Mouse (Mus musculus): ENCODE data around the gene Ddx59. TPM values are rescaled to one million over a fixed set of nuclear protein-coding genes. Genes with fewer than 3 reads are reported as not detected.

Gene Ddx59
- total RNA-seq, 2 experiments from 2014 or later: 10.2 to 10.9 TPM

DNA sequence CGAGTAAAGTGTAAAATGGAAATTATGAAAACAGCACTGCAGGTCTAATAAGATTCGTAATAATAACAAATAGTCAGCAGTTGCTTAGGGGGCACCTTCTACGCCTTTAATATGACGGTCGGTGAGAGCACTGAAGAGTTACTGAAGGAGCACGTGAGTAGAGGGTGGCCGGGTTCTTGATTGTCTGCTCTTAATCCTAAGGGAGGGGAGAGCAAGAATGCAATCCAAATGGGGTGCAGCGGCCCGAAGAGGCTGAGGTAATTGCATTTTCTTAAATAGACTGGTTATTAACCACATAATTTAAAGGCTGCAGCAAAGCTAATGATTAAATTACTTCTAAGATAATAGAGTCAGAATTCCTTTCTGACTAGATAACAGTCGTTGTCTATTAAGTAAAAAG is 31.9 kb downstream of the Ddx59 start:
- no peak for DNase-seq (ENCODE audit: low spot score in 2 of 2)

DNA sequence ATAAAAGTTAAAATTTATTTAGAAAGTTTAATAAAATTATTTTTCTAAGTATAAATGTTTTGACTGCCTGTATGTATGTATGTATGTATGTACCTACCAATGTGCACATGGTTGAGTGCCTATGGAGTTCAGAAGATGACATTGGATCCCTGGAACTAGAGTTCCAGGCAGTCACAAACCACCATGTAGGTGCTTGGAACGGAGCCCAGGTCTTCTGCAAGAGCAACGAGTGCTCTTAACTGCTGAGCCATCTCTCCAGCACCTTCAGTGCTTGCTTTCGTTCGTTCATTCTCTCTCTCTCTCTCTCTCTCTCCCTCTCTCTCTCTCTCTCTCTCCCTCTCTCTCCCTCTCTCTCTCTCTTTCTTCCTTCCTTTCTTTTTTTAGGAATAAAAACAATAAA is 32.3 kb downstream of the Ddx59 start:
- DNase-seq (ENCODE audit: low spot score in 2 of 2): no peak

DNA sequence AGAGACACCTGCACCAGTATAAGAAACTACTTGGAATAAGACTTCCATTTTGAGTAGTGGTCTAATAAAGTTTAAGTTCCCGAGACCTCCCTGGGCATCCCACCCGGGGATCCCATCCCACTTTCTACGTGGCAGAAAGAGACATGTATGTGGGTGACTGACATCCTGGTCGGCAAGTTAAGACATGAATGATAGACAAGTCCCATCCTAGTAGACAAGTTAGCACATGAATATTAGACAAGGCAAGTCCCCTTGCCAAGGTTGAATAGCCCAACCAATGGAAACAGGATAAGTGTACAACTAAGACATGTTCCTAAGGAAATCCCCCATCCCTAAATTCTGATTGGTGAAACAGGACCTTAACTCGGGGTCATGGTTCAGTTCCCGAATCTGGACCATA is 34.5 kb downstream of the Ddx59 start:
- no peak for DNase-seq (ENCODE audit: low spot score in 2 of 2)

DNA sequence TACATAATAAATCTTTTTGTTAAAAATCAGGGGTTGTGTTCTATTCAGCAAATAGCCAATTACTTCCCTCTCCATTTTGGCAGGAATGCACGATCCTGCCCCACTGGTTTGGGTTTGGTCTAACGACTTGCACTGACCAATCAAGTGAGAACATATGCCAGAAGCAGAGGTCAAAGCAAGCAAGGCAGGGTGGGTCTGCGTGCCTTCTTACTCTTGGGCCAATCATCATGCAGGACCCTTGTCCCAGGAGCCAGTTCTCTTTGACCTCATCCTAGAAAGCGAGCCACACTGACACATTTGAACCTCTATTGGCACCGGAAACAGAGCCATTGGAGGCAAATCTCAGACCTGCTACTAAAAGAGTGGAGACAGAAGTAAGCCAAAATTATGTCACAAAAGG is 35.1 kb downstream of the Ddx59 start:
- no peak for DNase-seq (ENCODE audit: low spot score in 2 of 2)

DNA sequence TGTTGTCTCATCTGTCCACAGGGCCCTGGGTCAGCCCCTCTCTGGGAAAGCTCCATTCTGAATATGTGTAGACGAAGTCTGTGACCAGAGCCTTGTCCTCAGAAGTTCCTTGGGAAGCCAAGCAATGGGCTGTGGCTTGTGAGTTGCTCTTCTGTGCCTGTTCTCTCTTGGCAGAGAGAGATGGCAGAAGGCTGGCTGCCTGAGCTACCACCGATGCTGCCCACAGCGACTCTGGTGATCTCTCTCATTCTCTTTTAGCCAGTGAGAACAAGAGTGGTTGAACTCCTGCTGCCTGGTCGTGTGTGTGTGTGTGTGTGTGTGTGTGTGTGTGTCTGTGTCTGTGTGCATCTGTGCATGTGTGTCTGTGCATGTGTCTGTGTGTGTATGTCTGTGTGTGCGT is 37.4 kb downstream of the Ddx59 start:
- no peak for DNase-seq (ENCODE audit: low spot score in 2 of 2)

DNA sequence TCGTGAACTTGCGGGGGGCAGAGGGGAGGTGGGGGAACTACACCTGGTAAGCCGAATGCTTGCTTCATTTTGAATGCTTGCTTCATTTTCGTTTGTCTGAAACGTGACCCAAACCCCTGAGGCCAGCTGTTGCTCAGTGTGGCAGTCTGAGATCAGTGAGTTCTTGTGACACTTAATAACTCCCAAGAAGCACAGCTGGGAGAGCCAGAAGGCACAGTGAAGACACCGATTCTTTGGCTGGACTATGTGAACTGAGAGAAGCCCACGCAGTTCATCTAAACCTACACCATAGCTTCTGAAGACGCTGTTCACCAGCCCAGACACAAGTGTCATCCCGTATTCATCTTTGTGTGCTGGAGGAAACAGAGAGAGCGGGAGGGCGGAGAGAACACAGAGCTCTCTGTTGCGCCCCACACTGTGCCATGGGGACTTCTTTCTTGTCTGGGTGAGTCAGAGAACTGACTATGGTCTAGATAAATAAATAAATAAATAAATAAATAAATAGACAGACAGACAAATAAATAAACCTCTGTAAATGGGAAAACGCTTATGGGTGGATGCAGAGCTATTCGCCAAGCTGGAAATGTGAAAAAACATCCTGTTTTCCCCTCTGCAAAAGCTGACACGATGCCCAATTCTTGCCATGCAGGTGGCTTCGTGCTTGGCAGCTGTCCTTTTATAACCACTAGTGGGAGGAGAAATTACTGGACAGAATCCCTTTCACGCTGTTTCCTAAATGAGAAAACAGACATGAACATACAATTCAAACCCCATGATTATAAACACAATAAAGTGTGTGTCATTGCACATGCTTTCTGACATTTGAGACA is 40.9 kb downstream of the Ddx59 start:
- peak; percentile 39 to 40 for DNase-seq (ENCODE audit: low spot score in 2 of 2)

DNA sequence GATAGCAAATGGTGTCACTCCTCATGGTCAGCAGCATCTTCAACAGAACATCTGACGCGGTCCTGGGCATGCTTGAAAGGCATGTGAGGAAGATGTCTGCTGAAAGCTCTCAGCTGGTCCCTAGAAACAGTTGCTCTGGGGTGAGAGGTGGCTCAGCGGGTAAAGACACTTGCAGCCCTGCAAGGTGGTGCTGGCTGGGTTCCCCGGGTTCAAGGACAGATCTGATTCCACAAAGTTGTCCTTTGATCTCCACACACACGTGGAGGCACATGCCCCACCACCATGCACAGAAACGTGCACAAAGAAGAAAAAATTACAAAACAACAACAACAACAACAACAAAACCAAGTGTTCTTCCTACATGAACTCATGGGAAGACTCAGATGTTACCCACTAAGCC is 41.7 kb downstream of the Ddx59 start:
- DNase-seq (ENCODE audit: low spot score in 2 of 2): no peak

DNA sequence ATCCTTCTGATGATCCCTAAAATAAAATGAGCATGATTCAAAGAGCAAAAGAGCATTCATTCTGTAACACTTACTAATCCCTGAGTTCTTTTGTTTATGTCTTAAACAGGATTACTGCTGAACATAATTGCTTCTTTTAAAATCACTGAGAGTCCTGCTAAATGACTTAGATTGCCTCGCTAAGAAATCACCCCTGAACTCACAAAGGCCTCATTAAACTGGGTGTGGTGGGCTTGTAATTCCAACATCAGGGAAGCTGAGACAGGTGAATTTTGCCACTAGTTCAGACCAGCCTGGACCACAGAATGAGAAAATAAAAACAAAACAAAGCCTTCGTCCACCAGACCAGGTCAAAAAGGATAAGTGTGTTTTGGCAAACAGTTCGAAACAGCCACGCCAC is 42.3 kb downstream of the Ddx59 start:
- DNase-seq (ENCODE audit: low spot score in 2 of 2): no peak

DNA sequence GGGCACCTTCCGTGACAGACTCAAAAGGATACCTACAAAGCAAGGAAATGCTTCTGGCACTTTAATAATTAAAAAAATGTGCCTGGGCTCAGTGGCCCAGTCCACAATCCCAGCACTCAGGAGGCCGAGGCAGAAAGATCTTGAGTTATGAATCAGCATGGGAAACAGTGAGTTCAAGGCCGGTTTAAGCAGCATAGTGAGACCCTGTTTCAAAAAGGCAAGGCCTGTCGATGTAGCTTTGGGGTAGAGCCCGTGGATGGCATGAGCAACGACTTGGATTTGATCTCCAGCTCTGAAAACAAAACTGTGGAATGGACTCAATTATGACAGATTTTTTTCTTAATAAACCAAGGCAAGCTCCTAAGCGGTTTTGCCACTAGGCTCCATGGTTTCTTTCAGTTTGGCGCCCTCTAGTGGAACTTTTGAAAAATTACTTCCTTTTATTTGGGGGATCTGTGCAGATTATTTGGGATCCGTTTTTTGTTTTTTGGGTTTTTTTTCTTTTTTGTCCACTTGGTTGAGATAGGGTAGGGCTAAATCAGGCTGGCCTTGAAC is 43.7 kb downstream of the Ddx59 start:
- DNase-seq (ENCODE audit: low spot score in 2 of 2): peak; percentile 18 to 28

DNA sequence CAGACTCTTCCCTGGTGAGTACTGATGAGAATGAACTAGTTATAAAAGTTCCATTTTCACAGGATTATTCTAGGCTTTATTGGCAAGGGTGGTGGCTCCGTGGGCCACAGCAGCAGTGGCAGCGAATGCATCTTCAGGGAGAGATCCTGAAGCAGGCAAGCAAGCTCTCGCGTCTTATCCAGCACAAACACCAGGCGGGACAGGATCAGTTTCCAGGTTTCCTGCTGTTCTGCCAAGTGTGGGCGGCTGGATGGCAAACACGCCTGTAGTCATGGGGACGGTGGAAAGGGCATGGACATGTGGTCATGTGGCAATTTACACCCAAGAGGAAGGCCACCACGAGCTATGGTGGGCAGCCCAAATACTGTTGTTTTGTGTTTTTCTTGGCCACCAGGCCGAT is 47.4 kb downstream of the Ddx59 start:
- no peak for DNase-seq (ENCODE audit: low spot score in 2 of 2)

DNA sequence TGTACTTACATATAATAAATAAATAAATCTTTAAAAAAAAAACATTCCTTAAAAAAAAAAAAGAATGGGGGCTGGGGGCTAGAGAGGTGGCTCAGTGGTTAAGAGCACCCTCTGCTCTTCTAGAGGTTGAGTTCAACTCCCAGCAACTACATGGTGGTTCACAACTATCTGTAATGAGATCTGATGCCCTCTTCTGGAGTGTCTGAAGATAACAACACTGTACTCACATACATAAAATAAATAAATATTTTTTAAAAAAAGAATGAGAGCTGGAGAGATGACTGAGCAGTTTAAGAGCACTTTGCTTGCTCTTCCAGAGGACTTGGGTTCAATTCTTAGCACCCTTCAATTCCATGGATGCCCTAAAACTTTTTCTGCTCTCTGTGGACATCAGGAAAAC is 50.1 kb downstream of the Ddx59 start:
- DNase-seq (ENCODE audit: low spot score in 2 of 2): no peak

DNA sequence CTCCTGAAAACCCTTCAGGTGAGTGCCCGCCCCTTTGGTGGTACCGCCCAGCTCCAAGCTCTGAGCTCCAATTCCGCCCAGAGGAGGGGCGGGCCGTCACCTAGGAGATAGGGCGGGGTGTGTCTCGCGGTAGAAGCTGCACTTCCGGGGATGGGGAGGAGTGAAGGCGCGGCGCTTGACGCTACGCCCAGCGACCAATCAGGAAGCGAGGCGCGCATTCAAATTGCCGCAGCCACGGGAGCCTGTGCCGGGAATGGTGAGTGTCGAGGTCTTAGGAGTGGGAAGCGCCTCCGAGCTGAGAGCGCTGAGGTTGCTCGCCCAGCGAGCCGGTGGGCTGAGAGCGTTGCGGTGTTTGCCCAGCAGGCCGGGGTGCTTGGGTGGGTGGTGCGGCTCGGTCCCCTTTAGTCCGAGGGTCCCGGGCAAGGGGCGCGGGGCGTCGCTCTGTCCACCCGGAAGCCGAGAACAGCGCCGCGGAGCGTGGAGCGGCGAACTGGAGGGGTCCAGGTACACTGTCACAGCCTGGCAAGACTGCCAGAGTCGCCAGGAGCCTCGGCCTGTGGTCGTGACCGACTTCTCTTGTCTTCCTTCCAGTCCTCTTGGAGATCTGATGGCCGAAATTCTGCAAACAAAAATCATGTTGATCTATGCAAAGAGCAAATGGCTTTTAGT is 51.2 kb downstream of the Ddx59 start, which contains the start of gene Kif14:
Kif14 (plus strand) TSS at position 201 of the 669 bp plus-strand sequence.
- peak; percentile 93 to 94 for DNase-seq (ENCODE audit: low spot score in 2 of 2)

DNA sequence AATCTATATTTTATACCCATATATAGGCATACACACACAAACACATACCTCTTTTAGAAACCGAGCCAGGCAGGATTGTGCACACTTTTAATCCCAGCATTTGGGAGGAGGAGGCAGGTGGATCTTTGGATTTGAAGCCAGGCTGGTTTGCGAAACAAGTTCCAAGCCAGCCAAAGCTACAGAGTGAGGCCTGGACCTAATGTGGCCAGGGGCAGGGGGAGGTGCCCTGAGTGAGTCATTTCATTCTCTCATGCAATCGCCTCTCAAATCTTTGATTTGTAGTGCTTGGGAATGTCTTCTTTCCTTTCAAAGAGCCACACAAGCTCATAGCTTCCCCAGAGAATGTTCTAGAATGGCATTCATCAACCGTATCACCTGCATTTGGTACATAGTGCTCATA is 54.3 kb downstream of the Ddx59 start:
- no peak for DNase-seq (ENCODE audit: low spot score in 2 of 2)

DNA sequence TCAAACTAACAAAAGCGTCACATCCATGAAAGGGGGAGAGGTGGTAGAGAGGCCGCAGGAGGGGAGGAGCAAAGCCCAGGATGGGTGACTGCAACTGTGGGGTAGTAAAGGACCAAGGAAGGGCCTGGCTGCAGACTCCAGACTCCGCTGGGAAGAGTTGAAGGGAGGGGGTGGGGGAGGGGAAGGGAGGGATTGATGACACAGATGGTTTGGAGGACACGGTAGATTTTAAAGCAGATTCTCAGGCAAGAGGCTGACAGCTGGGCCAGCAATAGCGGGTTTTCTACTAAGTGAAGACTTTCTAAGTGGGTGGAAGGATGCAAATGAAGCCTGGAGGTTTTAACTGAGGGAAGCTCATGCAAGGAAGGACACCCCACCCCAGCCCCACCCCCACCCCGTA is 55.4 kb downstream of the Ddx59 start:
- no peak for DNase-seq (ENCODE audit: low spot score in 2 of 2)

Other genes starting within 250 kb of the Ddx59 start
- gene Mroh3, start 202.4 kb upstream of the Ddx59 start, total RNA-seq (2021): 1 to 10 TPM; 2.2 to 2.3 TPM
- gene Inava, start 181.0 kb upstream of the Ddx59 start, total RNA-seq (2021): 1 to 10 TPM; 7.6 TPM
- gene Gpr25, start 154.4 kb upstream of the Ddx59 start, total RNA-seq (2021): 10 to 100 TPM; 10.4 to 13.2 TPM
- gene Camsap2, start 69.2 kb upstream of the Ddx59 start, total RNA-seq (2021): 100 to 1,000 TPM; 149 to 165 TPM
- gene Kif14, start 51.1 kb downstream of the Ddx59 start, total RNA-seq (2021): 1 to 10 TPM; 1.4 to 1.6 TPM
- gene Zfp281, start 209.6 kb downstream of the Ddx59 start, total RNA-seq (2021): 10 to 100 TPM; 26.5 to 28.9 TPM

Data from layer of hippocampus, postnatal 10 days (tissue).